Mouse (Mus musculus) ES-Bruce4 (cell line): Measurements from ENCODE around the gene Capn3. TPM values are rescaled to one million over a fixed set of nuclear protein-coding genes. Genes with fewer than 3 reads are reported as not detected.

Experiments used
- H3K27ac ChIP-seq: 2 replicates; pipeline ENCODE4 v1.5.1; 2012; ENCODE audit warnings: low read length, inconsistent platforms; ENCODE audit not compliant: insufficient read depth
- H3K27me3 ChIP-seq: 2 replicates; pipeline ENCODE4 v1.6.1; 2012; ENCODE audit warnings: mild to moderate bottlenecking, low read length, inconsistent platforms; ENCODE audit not compliant: control insufficient read depth, poor library complexity, insufficient read depth, severe bottlenecking
- H3K36me3 ChIP-seq: 2 replicates; pipeline ENCODE4 v1.6.1; 2012; ENCODE audit warnings: inconsistent platforms, mild to moderate bottlenecking, low read length, moderate library complexity; ENCODE audit not compliant: control insufficient read depth, poor library complexity, insufficient read depth, severe bottlenecking
- H3K4me1 ChIP-seq: one replicate; pipeline ENCODE4 v1.8.1; 2011; ENCODE audit warnings: low read length; ENCODE audit not compliant: control insufficient read depth, insufficient read depth
- H3K4me3 ChIP-seq: 2 replicates; pipeline ENCODE4 v1.5.1; 2011; ENCODE audit warnings: low read depth, mild to moderate bottlenecking, low read length
- H3K9ac ChIP-seq: 2 replicates; pipeline ENCODE4 v1.6.1; 2012; ENCODE audit warnings: low read depth, mild to moderate bottlenecking, inconsistent platforms; ENCODE audit not compliant: poor library complexity, severe bottlenecking
- H3K9me3 ChIP-seq: replicated peaks from 2 replicates; pipeline ENCODE4 v1.6.1; 2012; ENCODE audit warnings: mild to moderate bottlenecking, low read length, inconsistent platforms; ENCODE audit not compliant: control insufficient read depth, poor library complexity, insufficient read depth, severe bottlenecking
- CTCF ChIP-seq: IDR thresholded peaks from one replicate; pipeline ENCODE4 v1.8.1; 2011; ENCODE audit warnings: low read depth, low read length
- EP300 ChIP-seq: IDR thresholded peaks from 2 replicates; pipeline ENCODE4 v1.6.1; 2011; ENCODE audit warnings: low read depth, low read length; ENCODE audit not compliant: insufficient read depth
- POLR2A ChIP-seq: IDR thresholded peaks from one replicate; pipeline ENCODE4 v1.8.1; 2011; ENCODE audit warnings: low read length; ENCODE audit not compliant: insufficient read depth
- polyA plus RNA-seq: library from polyadenylated mRNA; stranded (reverse); fragments of >200 nt; gene quantifications from 2 replicates; pipeline ENCODE4 v1.2.4, GENCODE M21; 2011; ENCODE audit warnings: low read depth; ENCODE audit not compliant: missing spikeins, insufficient read depth, insufficient read length

Gene Capn3
- polyA plus RNA-seq, 1 experiment = not detected

DNA sequence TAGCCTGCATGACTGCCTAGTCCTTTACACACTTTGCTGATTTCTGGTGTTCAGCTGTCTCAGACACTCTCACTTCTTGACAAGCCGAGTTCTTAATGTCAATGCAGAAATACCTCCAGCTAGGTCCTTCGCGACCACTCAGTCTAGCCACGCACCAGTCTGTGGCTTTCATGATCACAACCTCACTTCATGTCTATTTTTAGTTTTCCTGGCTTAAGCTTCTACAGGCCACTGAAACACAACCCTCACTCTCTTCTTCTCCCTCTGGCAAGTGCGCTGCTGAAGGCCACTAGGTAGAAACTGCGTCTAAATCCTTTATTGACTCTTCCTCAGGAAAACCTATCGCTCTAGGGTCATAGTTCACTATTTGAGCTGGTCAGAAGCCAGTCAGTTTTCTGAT lies 7.5 kb downstream of the Capn3 start:
- Histone ChIP-seq H3K27me3 (no peaks in the 10 kb centered on the region), H3K36me3 (no peaks in the 10 kb centered on the region), H3K9me3 (no peaks in the 10 kb centered on the region), H3K9ac (no peak overlapping the region), H3K27ac (no peak overlapping the region), H3K4me3 (no peak overlapping the region), H3K4me1 (no peaks in the 10 kb centered on the region)
- TF ChIP-seq POLR2A (no peak), CTCF (no peak), EP300 (no peak)

DNA sequence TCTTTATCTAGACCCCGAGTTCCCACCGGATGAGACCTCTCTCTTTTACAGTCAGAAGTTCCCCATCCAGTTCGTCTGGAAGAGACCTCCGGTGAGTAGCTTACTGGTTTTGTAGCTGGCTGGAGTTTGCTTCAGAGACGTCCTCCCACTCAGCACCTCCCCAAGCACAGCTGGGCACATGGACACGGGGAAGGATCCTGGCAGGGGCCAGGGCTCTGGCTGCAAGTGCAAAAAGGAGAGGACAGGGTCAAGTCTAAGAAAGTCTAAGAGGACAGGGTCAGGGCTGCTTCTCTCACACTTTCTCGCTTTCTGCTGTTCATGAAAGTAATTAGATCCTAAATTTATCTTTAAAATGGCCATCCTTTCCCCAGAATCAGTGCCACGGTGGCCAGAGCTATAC lies 8.3 kb downstream of the Capn3 start:
- Histone ChIP-seq H3K4me3 (no peak overlapping the region), H3K27ac (no peak overlapping the region), H3K9me3 (no peaks in the 10 kb centered on the region), H3K36me3 (no peaks in the 10 kb centered on the region), H3K4me1 (no peaks in the 10 kb centered on the region), H3K9ac (no peak overlapping the region), H3K27me3 (no peaks in the 10 kb centered on the region)
- no peak for TF ChIP-seq EP300
- no peak for TF ChIP-seq POLR2A
- no peak for TF ChIP-seq CTCF

DNA sequence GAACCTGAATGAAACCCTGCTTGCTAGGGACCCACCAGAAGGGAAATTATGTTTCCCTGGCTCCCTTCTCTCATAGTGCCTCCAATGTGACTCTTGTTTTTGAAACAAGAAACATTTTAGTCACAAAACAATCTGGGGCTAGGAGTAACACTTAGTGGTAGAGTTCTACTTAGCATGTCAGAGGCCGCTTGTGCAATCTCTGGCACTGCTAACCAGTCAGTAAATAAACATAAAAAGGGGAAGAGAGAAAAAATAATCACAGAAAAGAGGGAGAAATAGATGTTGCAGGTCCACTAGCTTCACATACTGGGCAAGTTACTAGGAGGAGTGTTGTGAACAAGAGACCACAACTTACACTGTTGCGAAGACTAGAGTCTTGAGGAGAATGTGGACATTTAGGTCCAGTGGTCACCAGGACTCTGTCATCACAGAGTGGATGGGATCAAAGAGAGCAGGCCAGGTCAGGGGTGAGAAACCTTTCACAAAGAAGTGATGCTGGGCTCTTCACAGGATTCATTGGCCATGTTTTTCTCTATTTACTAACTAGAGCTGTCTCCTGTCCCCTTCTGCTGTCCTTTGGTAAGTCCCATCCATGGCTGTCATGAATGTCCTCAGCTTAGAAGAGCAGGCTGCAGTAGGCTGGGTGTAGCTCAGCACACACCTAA lies 9.0 kb downstream of the Capn3 start:
- Histone ChIP-seq H3K9me3 (no peaks in the 10 kb centered on the region), H3K9ac (no peak overlapping the region), H3K27me3 (no peaks in the 10 kb centered on the region), H3K4me1 (no peaks in the 10 kb centered on the region), H3K4me3 (no peak overlapping the region), H3K36me3 (no peaks in the 10 kb centered on the region), H3K27ac (no peak overlapping the region)
- TF ChIP-seq EP300 (no peak), CTCF (no peak), POLR2A (no peak)

DNA sequence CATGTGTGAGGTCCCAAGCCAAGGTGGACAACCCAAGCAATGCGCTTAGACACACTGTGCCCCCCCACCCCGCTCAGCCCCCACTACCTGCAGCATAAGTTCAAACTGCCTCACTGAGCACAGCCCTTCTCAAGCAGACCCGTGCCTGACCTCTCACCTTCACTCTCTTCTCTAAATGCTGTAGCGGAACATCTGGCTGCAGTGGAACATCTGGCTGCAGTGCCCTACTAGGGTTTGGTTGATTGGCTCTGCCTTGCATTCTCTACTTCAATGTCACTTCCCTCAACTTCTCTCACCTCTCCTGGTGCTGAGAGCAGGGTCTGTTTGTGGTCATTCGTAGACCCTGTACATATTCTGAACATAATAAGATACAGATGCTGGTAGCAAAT lies 9.6 kb downstream of the Capn3 start:
- TF ChIP-seq EP300 = no peak
- no peak for TF ChIP-seq CTCF
- no peak for TF ChIP-seq POLR2A

DNA sequence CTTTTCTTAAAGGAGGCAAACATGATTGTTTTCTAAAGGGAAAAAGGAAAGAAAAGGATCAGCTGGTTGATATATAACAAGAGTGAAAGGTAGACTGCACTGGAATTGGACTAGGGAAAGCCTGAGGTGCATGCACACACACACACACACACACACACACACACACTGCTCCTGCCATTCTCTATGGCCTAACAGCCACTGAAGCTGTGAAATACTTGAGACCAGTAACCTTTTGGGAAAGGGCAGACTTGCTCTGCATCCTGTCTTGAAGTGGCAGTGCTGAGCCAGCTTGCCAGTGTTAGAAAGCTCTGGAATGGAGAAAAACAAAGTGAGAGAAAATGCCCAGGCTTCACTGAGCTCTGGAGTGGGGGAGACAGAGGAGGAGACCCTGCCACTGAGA lies 12.2 kb downstream of the Capn3 start:
- H3K9me3 ChIP-seq = no peaks in the 10 kb centered on the region
- no peak overlapping the region for H3K4me3 ChIP-seq
- H3K36me3 ChIP-seq = no peaks in the 10 kb centered on the region
- H3K27ac ChIP-seq = no peak overlapping the region
- TF ChIP-seq EP300 (no peak), POLR2A (no peak), CTCF (no peak)
- no peaks in the 10 kb centered on the region for H3K4me1 ChIP-seq
- H3K27me3 ChIP-seq = no peaks in the 10 kb centered on the region
- H3K9ac ChIP-seq = no peak overlapping the region

More for the DNA sequence above, 9.6 kb downstream of the Capn3 start:
- Histone ChIP-seq H3K9ac (no peak overlapping the region), H3K4me3 (no peak overlapping the region), H3K9me3 (no peaks in the 10 kb centered on the region), H3K27ac (no peak overlapping the region), H3K27me3 (no peaks in the 10 kb centered on the region), H3K4me1 (no peaks in the 10 kb centered on the region), H3K36me3 (no peaks in the 10 kb centered on the region)

DNA sequence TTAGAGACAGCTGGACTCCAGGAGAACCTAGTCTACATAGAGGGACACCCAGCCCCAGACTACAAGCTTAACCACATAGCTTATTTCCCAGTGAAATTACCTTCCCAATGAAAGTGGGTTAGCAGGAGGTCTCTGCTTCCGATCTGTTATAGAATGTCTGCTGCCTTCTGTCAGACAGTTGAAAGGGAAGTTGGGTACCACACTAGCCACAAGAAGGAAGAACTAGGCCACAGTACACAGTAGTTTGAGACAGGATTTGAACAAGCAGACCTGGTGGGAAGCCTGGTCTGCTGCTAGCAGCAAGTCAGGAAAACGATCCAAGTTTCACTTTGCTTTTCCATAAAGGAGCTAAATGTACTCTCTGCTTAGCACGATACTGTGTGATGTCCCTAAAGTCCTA lies 13.4 kb downstream of the Capn3 start:
- TF ChIP-seq CTCF (no peak), POLR2A (no peak), EP300 (no peak)
- Histone ChIP-seq H3K9me3 (no peaks in the 10 kb centered on the region), H3K9ac (no peak overlapping the region), H3K36me3 (no peaks in the 10 kb centered on the region), H3K4me3 (no peak overlapping the region), H3K4me1 (no peaks in the 10 kb centered on the region), H3K27ac (no peak overlapping the region), H3K27me3 (no peaks in the 10 kb centered on the region)

DNA sequence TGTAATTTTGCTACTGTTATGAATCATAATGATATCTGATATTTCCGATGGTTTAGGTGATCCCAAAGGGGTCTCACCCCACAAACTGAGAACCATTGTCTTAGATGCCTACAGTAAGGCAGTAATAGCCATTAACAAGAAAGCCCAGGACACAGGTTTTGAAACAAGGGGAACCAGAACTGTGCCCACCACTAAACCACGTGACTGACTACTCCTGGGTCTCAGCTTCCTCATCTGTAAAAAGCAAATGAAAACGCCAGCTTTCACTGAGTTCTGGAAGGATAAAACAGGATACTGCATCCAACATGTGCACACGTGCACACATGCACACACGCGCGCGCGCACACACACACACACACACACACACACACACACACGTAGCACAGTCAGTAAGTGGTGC lies 13.9 kb downstream of the Capn3 start:
- TF ChIP-seq POLR2A (no peak), CTCF (no peak), EP300 (no peak)

More for the DNA sequence above, 13.9 kb downstream of the Capn3 start:
- Histone ChIP-seq H3K4me3 (no peak overlapping the region), H3K4me1 (no peaks in the 10 kb centered on the region), H3K27ac (no peak overlapping the region), H3K9me3 (no peaks in the 10 kb centered on the region), H3K36me3 (no peaks in the 10 kb centered on the region), H3K9ac (no peak overlapping the region), H3K27me3 (no peaks in the 10 kb centered on the region)
